Mouse (Mus musculus) MEL (cell line): Measurements from ENCODE around the gene Aspn. TPM values are rescaled to one million over a fixed set of nuclear protein-coding genes. Genes with fewer than 3 reads are reported as not detected.

Experiments used
- DNase-seq: peaks from one replicate; pipeline ENCODE4 v3.0.0; 2011; ENCODE audit warnings: low read depth, low spot score
- H3K27ac ChIP-seq: 2 replicates; pipeline ENCODE4 v1.5.1; 2012; ENCODE audit warnings: low read depth, mild to moderate bottlenecking, control low read depth, low read length, moderate library complexity; ENCODE audit not compliant: control insufficient read depth
- H3K27me3 ChIP-seq, 2 experiments: fragments of 150-350 bp in 1 of 2; sonication (generic) in 1 of 2; 2 replicates each; pipeline ENCODE4 v1.6.1; 2012; ENCODE audit warnings: low read length in 2 of 2, mild to moderate bottlenecking in 2 of 2, improper control_type of control experiment in 1 of 2, moderate library complexity in 1 of 2; ENCODE audit not compliant: insufficient read depth in 2 of 2, control insufficient read depth in 1 of 2
- H3K36me3 ChIP-seq, 2 experiments: 2 replicates each; pipeline ENCODE4 v1.6.1; 2012 to 2014; ENCODE audit warnings: low read length in 2 of 2, improper control_type of control experiment in 1 of 2, inconsistent platforms in 1 of 2, mild to moderate bottlenecking in 1 of 2; ENCODE audit not compliant: insufficient read depth in 2 of 2, control insufficient read depth in 1 of 2
- H3K4me1 ChIP-seq, 2 experiments: fragments of 150-350 bp in 1 of 2; sonication (generic) in 1 of 2; 2 replicates each; pipeline ENCODE4 v1.6.1; 2012; ENCODE audit warnings: low read length in 2 of 2, improper control_type of control experiment in 1 of 2, mild to moderate bottlenecking in 1 of 2; ENCODE audit not compliant: insufficient read depth in 2 of 2, control insufficient read depth in 1 of 2
- H3K4me3 ChIP-seq, 2 experiments: fragments of 150-350 bp in 1 of 2; sonication (generic) in 1 of 2; 2 replicates each; pipeline ENCODE4 v1.5.1; 2012; ENCODE audit warnings: low read depth in 2 of 2, low read length in 2 of 2, mild to moderate bottlenecking in 2 of 2, moderate library complexity in 2 of 2, control low read depth in 1 of 2, improper control_type of control experiment in 1 of 2; ENCODE audit not compliant: control insufficient read depth in 1 of 2, insufficient read depth in 1 of 2
- H3K79me2 ChIP-seq: 2 replicates; pipeline ENCODE4 v1.6.1; 2012; ENCODE audit warnings: mild to moderate bottlenecking, low read length, moderate library complexity; ENCODE audit not compliant: control insufficient read depth, poor library complexity, insufficient read depth
- H3K9ac ChIP-seq: 2 replicates; pipeline ENCODE4 v1.6.1; 2012; ENCODE audit warnings: low read depth, mild to moderate bottlenecking, control low read depth, low read length, moderate library complexity; ENCODE audit not compliant: control insufficient read depth, poor library complexity, severe bottlenecking
- H3K9me3 ChIP-seq: fragments of 150-350 bp; sonication (generic); replicated peaks from 2 replicates; pipeline ENCODE4 v1.6.1; 2012; ENCODE audit warnings: mild to moderate bottlenecking, low read length, improper control_type of control experiment, moderate library complexity; ENCODE audit not compliant: insufficient read depth
- CTCF ChIP-seq, 3 experiments: IDR thresholded peaks in 2 of 3; conservative IDR thresholded peaks in 1 of 3; 2 replicates each; pipeline ENCODE4 v1.5.1; 2011 to 2012; ENCODE audit warnings: low read length in 3 of 3, low read depth in 2 of 3, mild to moderate bottlenecking in 2 of 3, improper control_type of control experiment in 1 of 3, inconsistent platforms in 1 of 3, mixed read lengths in 1 of 3, moderate library complexity in 1 of 3; ENCODE audit not compliant: control insufficient read depth in 1 of 3, insufficient read depth in 1 of 3, poor library complexity in 1 of 3, severe bottlenecking in 1 of 3
- E2F4 ChIP-seq: IDR thresholded peaks from 2 replicates; pipeline ENCODE4 v1.6.1; 2011; ENCODE audit warnings: low read depth, low read length, improper control_type of control experiment, borderline replicate concordance
- EP300 ChIP-seq, 2 experiments: IDR thresholded peaks; 2 replicates each; pipeline ENCODE4 v1.6.1; 2011; ENCODE audit warnings: improper control_type of control experiment in 2 of 2, low read length in 2 of 2, low read depth in 1 of 2, mild to moderate bottlenecking in 1 of 2
- ETS1 ChIP-seq: IDR thresholded peaks from 2 replicates; pipeline ENCODE4 v1.6.1; 2012; ENCODE audit warnings: low read depth, mild to moderate bottlenecking, inconsistent platforms, low read length, improper control_type of control experiment, moderate library complexity
- GATA1 ChIP-seq: IDR thresholded peaks from 2 replicates; pipeline ENCODE4 v1.6.1; 2011; ENCODE audit warnings: low read depth, low read length, improper control_type of control experiment
- MXI1 ChIP-seq: IDR thresholded peaks from 2 replicates; pipeline ENCODE4 v1.6.1; 2011; ENCODE audit warnings: mild to moderate bottlenecking, low read depth, low read length, improper control_type of control experiment
- SIN3A ChIP-seq: IDR thresholded peaks from 2 replicates; pipeline ENCODE4 v1.6.1; 2012; ENCODE audit warnings: low read length, improper control_type of control experiment, inconsistent platforms
- TCF12 ChIP-seq: IDR thresholded peaks from 2 replicates; pipeline ENCODE4 v1.6.1; 2014; ENCODE audit warnings: low read depth, mild to moderate bottlenecking, inconsistent platforms, low read length, improper control_type of control experiment, moderate library complexity
- ZKSCAN1 ChIP-seq: IDR thresholded peaks from 2 replicates; pipeline ENCODE4 v1.6.1; 2012; ENCODE audit warnings: low read depth, mild to moderate bottlenecking, inconsistent platforms, low read length, improper control_type of control experiment, moderate library complexity
- polyA plus RNA-seq, 2 experiments: library from polyadenylated mRNA; stranded (reverse) in 1 of 2; unstranded in 1 of 2; fragments of >175 nt in 1 of 2; fragments of >200 nt in 1 of 2; gene quantifications; 2 replicates each; pipeline versions ENCODE4 v1.2.1 to v1.2.4; 2012; ENCODE audit warnings: low replicate concordance in 2 of 2, low read depth in 1 of 2; ENCODE audit not compliant: insufficient read length in 2 of 2, insufficient read depth in 1 of 2, missing spikeins in 1 of 2
- total RNA-seq: library from RNA; depleted of rRNA; stranded (reverse); fragments of 300-350 nt; gene quantifications from 2 replicates; pipeline ENCODE4 v1.2.3, GENCODE M21; 2012; rRNA removed

The Aspn gene
- total and polyA plus RNA-seq, 3 experiments = 0.04 TPM; not detected in 2

GRCm38 (mm10) chr13:49617021-49617420 is 72.8 kb downstream of the Aspn start:
- Histone ChIP-seq H3K9me3 (no peaks in the 10 kb centered on the region), H3K36me3 (peaks cover 0 to 25% of the 10 kb centered on the region in 2 experiments; a peak in 2 of 4 replicates), H3K9ac (no peak overlapping the region), H3K4me1 (peaks cover 4 to 21% of the 10 kb centered on the region in 2 experiments; a peak in 3 of 4 replicates), H3K4me3 (no peak overlapping the region), H3K27me3 (no peaks in the 10 kb centered on the region), H3K27ac (no peak overlapping the region), H3K79me2 (no peaks in the 10 kb centered on the region)
- TF ChIP-seq CTCF (IDR thresholded peaks at IDR 0.05 in 2 of 3, conservative IDR thresholded peaks at IDR 0.05 in 1 of 3; ENCODE audit: control insufficient read depth in 1 of 3, insufficient read depth in 1 of 3, low read depth in 2 of 3, low read length in 3 of 3, poor library complexity in 1 of 3, severe bottlenecking in 1 of 3) (no peak), EP300 (IDR thresholded peaks at IDR 0.05; ENCODE audit: low read depth in 1 of 2, low read length in 2 of 2) (peak in 1 of 2 experiments; percentile 38; a peak in 1 of 4 replicates), ETS1 (0 out of 2 replicates have a peak, but pooled peaks have one; percentile 30), MXI1 (peak; percentile 34), TCF12 (peak; percentile 62), ZKSCAN1 (no peak), E2F4 (no peak), SIN3A (peak; percentile 28; the same call in 1 of the 2 replicates), GATA1 (peak; percentile 58; the same call in 1 of the 2 replicates)
- DNase-seq = peak; percentile 30

Other genes starting within 250 kb of the Aspn start
- 5.0 and 6.7 TPM in 2 replicates for gene Fgd3, start 224.1 kb upstream of the Aspn start, total RNA-seq
- gene Fgd3, start 224.1 kb upstream of the Aspn start, polyA plus RNA-seq = 1 to 10 TPM in 1 of 2 experiments, not detected in 1; 6.9 TPM
- gene Bicd2, start 202.9 kb upstream of the Aspn start, total RNA-seq = 18.0 and 21.8 TPM in 2 replicates
- gene Bicd2, start 202.9 kb upstream of the Aspn start, polyA plus RNA-seq = 10 to 100 TPM in 1 of 2 experiments, not detected in 1; 22.6 TPM
- gene Ippk, start 123.2 kb upstream of the Aspn start, total RNA-seq = 18.5 and 19.6 TPM in 2 replicates
- 10 to 100 TPM in 1 of 2 experiments, not detected in 1; 14.0 TPM for gene Ippk, start 123.2 kb upstream of the Aspn start, polyA plus RNA-seq
- gene Tes3-ps, start 51.1 kb upstream of the Aspn start, total RNA-seq = 0.26 and 0.31 TPM in 2 replicates
- gene Tes3-ps, start 51.1 kb upstream of the Aspn start, polyA plus RNA-seq = under 1 TPM in 1 of 2 experiments, not detected in 1; 0.68 TPM
- gene Ecm2, start 39.6 kb upstream of the Aspn start, total RNA-seq = 0.04 and 0.07 TPM in 2 replicates
- under 1 TPM in 1 of 2 experiments, not detected in 1; 0.08 TPM for gene Ecm2, start 39.6 kb upstream of the Aspn start, polyA plus RNA-seq
- 0.04 and 0.13 TPM in 2 replicates for gene Omd, start 38.0 kb downstream of the Aspn start, total RNA-seq
- 1 to 10 TPM in 1 of 2 experiments, not detected in 1; 4.1 TPM for gene Omd, start 38.0 kb downstream of the Aspn start, polyA plus RNA-seq
- 0.04 TPM in 1 of 2 replicates, not detected in the other for gene Ogn, start 63.6 kb downstream of the Aspn start, total RNA-seq
- gene Ogn, start 63.6 kb downstream of the Aspn start, polyA plus RNA-seq = under 1 TPM in 1 of 2 experiments, not detected in 1; 0.06 TPM
- 16.2 and 17.9 TPM in 2 replicates for gene Cenpp, start 108.3 kb downstream of the Aspn start, total RNA-seq
- 10 to 100 TPM in 1 of 2 experiments, not detected in 1; 13.2 TPM for gene Cenpp, start 108.3 kb downstream of the Aspn start, polyA plus RNA-seq
- 23.6 and 26.2 TPM in 2 replicates for gene Nol8, start 108.6 kb downstream of the Aspn start, total RNA-seq
- gene Nol8, start 108.6 kb downstream of the Aspn start, polyA plus RNA-seq = 100 to 1,000 TPM in 1 of 2 experiments, 10 to 100 TPM in 1; 20.1 to 484 TPM
- gene Iars, start 137.7 kb downstream of the Aspn start, total RNA-seq = 86.4 and 115 TPM in 2 replicates
- 1,000 to 10,000 TPM in 1 of 2 experiments, 100 to 1,000 TPM in 1; 178 to 4,419 TPM for gene Iars, start 137.7 kb downstream of the Aspn start, polyA plus RNA-seq